Mouse (Mus musculus) gastrocnemius, adult 8-10 months (tissue): ENCODE data around the gene Tm9sf1. TPM values are rescaled to one million over a fixed set of nuclear protein-coding genes. Genes with fewer than 3 reads are reported as not detected.
A peak's percentile ranks its signal among the peaks of the same experiment; 100 is the strongest.

Experiments
- DNase-seq, 2 experiments: peaks; one replicate each; pipeline ENCODE4 v3.0.0; 2022; ENCODE audit warnings: low spot score in 2 of 2
- total RNA-seq, 4 experiments: library from RNA; stranded (reverse); gene quantifications; 2 replicates each; pipeline ENCODE4 v1.2.4; 2022

Tm9sf1 gene
- total RNA-seq, 4 experiments from 2014 or later = 15.6 to 18.3 (median 17.1) TPM

GRCm38 (mm10) chr14:55590748-55591330, 52.8 kb downstream of the Tm9sf1 start, which contains the start of gene Psme2:
Gene Psme2 (minus strand): TSS chr14:55591113.
- peak; percentile 89 to 94 for DNase-seq

GRCm38 (mm10) chr14:55589771-55590448, 53.7 kb downstream of the Tm9sf1 start:
- no peak for DNase-seq

- DNase-seq = no peak
Observed at GRCm38 (mm10) chr14:55589271-55589670, 54.3 kb downstream of the Tm9sf1 start.

- no peak for DNase-seq
Observed at GRCm38 (mm10) chr14:55586149-55586548, 57.5 kb downstream of the Tm9sf1 start.

Other genes with a start within 250 kb of the Tm9sf1 start
- gene Dhrs4, start 165.0 kb downstream of the Tm9sf1 start, total RNA-seq = 10 to 100 TPM; 22.2 to 45.2 (median 34.7) TPM
- gene Carmil3, start 153.2 kb downstream of the Tm9sf1 start, total RNA-seq = under 1 TPM; 0.38 to 0.40 (median 0.39) TPM
- not detected for gene Cpne6, start 133.4 kb downstream of the Tm9sf1 start, total RNA-seq
- not detected for gene Nrl, start 118.8 kb downstream of the Tm9sf1 start, total RNA-seq
- gene Pck2, start 103.5 kb downstream of the Tm9sf1 start, total RNA-seq = 1 to 10 TPM; 2.0 to 3.7 (median 2.5) TPM
- gene Dcaf11, start 83.8 kb downstream of the Tm9sf1 start, total RNA-seq = 100 to 1,000 TPM; 135 to 147 (median 143) TPM
- gene A730061H03Rik, start 83.4 kb downstream of the Tm9sf1 start, total RNA-seq = not detected
- gene Fitm1, start 68.2 kb downstream of the Tm9sf1 start, total RNA-seq = 100 to 1,000 TPM; 275 to 317 (median 288) TPM
- 10 to 100 TPM; 63.4 to 78.7 (median 78.0) TPM for gene Psme1, start 65.7 kb downstream of the Tm9sf1 start, total RNA-seq
- gene Emc9, start 58.5 kb downstream of the Tm9sf1 start, total RNA-seq = 10 to 100 TPM; 30.6 to 41.6 (median 37.6) TPM
- 10 to 100 TPM; 50.9 to 72.8 (median 62.7) TPM for gene Psme2, start 52.7 kb downstream of the Tm9sf1 start, total RNA-seq
- 10 to 100 TPM; 14.8 to 18.7 (median 16.6) TPM for gene Rnf31, start 52.1 kb downstream of the Tm9sf1 start, total RNA-seq
- gene Irf9, start 40.2 kb downstream of the Tm9sf1 start, total RNA-seq = 1 to 10 TPM; 2.4 to 3.0 (median 2.5) TPM
- not detected for gene Rec8, start 25.8 kb downstream of the Tm9sf1 start, total RNA-seq
- gene Ipo4, start 7.8 kb downstream of the Tm9sf1 start, total RNA-seq = 10 to 100 TPM; 80.2 to 99.8 (median 88.9) TPM
- 1 to 10 TPM in 3 of 4 experiments, under 1 TPM in 1; 0.67 to 1.6 (median 1.5) TPM for gene Gm49378, start 5.9 kb downstream of the Tm9sf1 start, total RNA-seq
- gene Tssk4, start 6.4 kb upstream of the Tm9sf1 start, total RNA-seq = under 1 TPM in 2 of 4 experiments, not detected in 2; 0.22 to 0.29 TPM
- 10 to 100 TPM; 18.0 to 23.1 (median 20.7) TPM for gene Mdp1, start 16.7 kb upstream of the Tm9sf1 start, total RNA-seq
- 1 to 10 TPM; 1.6 to 2.4 (median 1.8) TPM for gene Gmpr2, start 28.1 kb upstream of the Tm9sf1 start, total RNA-seq
- gene Nedd8, start 28.3 kb upstream of the Tm9sf1 start, total RNA-seq = 100 to 1,000 TPM; 192 to 208 (median 201) TPM
- gene Tinf2, start 38.0 kb upstream of the Tm9sf1 start, total RNA-seq = 10 to 100 TPM; 13.0 to 17.4 (median 14.6) TPM
- gene Tgm1, start 70.1 kb upstream of the Tm9sf1 start, total RNA-seq = under 1 TPM in 3 of 4 experiments, not detected in 1; 0.09 to 0.12 (median 0.11) TPM
- 10 to 100 TPM in 2 of 4 experiments, 1 to 10 TPM in 2; 9.4 to 13.2 (median 11.0) TPM for gene Rabggta, start 78.5 kb upstream of the Tm9sf1 start, total RNA-seq
- 10 to 100 TPM; 26.4 to 37.6 (median 31.6) TPM for gene Dhrs1, start 101.9 kb upstream of the Tm9sf1 start, total RNA-seq
- 10 to 100 TPM in 2 of 4 experiments, 1 to 10 TPM in 2; 9.4 to 14.8 (median 10.1) TPM for gene Nop9, start 101.9 kb upstream of the Tm9sf1 start, total RNA-seq
- gene Cideb, start 114.7 kb upstream of the Tm9sf1 start, total RNA-seq = not detected
- gene Ltb4r2, start 117.6 kb upstream of the Tm9sf1 start, total RNA-seq = not detected
- under 1 TPM in 1 of 4 experiments, not detected in 3; 0.27 TPM for gene Ltb4r1, start 122.2 kb upstream of the Tm9sf1 start, total RNA-seq
- gene Adcy4, start 140.3 kb upstream of the Tm9sf1 start, total RNA-seq = 1 to 10 TPM; 3.4 to 7.1 (median 3.6) TPM
- 1 to 10 TPM in 3 of 4 experiments, not detected in 1; 1.0 to 1.3 (median 1.3) TPM for gene Ripk3, start 145.1 kb upstream of the Tm9sf1 start, total RNA-seq
- gene Nfatc4, start 179.3 kb upstream of the Tm9sf1 start, total RNA-seq = 1 to 10 TPM; 1.9 to 3.3 (median 2.5) TPM
- gene Nynrin, start 210.2 kb upstream of the Tm9sf1 start, total RNA-seq = 1 to 10 TPM; 1.2 to 3.6 (median 1.9) TPM
- gene Cbln3, start 240.6 kb upstream of the Tm9sf1 start, total RNA-seq = not detected
- 1 to 10 TPM; 4.4 to 6.3 (median 4.9) TPM for gene Khnyn, start 241.1 kb upstream of the Tm9sf1 start, total RNA-seq